Mouse (Mus musculus) liver, postnatal 0 days (tissue): ENCODE data around the gene Prss16. TPM values are rescaled to one million over a fixed set of nuclear protein-coding genes. Genes with fewer than 3 reads are reported as not detected.

ENCODE experiments used
- ATAC-seq: fragments of 200-750 bp; cut with Nextera tagmentation; 2 replicates; pipeline ENCODE4 v1.8.0; 2017; ENCODE audit warnings: mild to moderate bottlenecking, moderate library complexity
- DNase-seq: peaks from one replicate; pipeline ENCODE4 v3.0.0-alpha.2; 2016
- H3K27ac ChIP-seq: fragments of 300-500 bp; sonication (generic); 2 replicates; pipeline ENCODE4 v1.5.1; 2014; ENCODE audit warnings: antibody characterized with exemption, moderate library complexity, mild to moderate bottlenecking, low read depth
- H3K27me3 ChIP-seq: fragments of 300-500 bp; sonication (generic); 2 replicates; pipeline ENCODE4 v1.6.1; 2014; ENCODE audit warnings: low read length, control low read depth, mixed read lengths; ENCODE audit not compliant: insufficient read depth
- H3K36me3 ChIP-seq: fragments of 300-500 bp; sonication (generic); replicated peaks from 2 replicates; pipeline ENCODE4 v1.6.1; 2014; ENCODE audit warnings: mild to moderate bottlenecking, control low read depth, low read length, moderate library complexity, mixed read lengths; ENCODE audit not compliant: insufficient read depth
- H3K4me1 ChIP-seq: fragments of 300-500 bp; sonication (generic); 2 replicates; pipeline ENCODE4 v1.6.1; 2014; ENCODE audit warnings: antibody characterized with exemption, mild to moderate bottlenecking, control low read depth; ENCODE audit not compliant: insufficient read depth
- H3K4me2 ChIP-seq: fragments of 300-500 bp; sonication (generic); 2 replicates; pipeline ENCODE4 v1.6.1; 2014; ENCODE audit warnings: low read depth, mild to moderate bottlenecking, low read length, moderate library complexity, mixed read lengths
- H3K4me3 ChIP-seq: fragments of 300-500 bp; sonication (generic); 2 replicates; pipeline ENCODE4 v1.5.1; 2014; ENCODE audit warnings: low read depth, low read length
- H3K9ac ChIP-seq: fragments of 300-500 bp; sonication (generic); replicated peaks from 2 replicates; pipeline ENCODE4 v1.6.1; 2014; ENCODE audit warnings: mild to moderate bottlenecking, moderate library complexity
- H3K9me3 ChIP-seq: fragments of 300-500 bp; sonication (generic); 2 replicates; pipeline ENCODE4 v1.6.1; 2016; ENCODE audit warnings: mild to moderate bottlenecking, control low read depth, low read length, mixed read lengths
- CTCF ChIP-seq: sonication (generic); IDR thresholded peaks from 2 replicates; pipeline ENCODE4 v1.5.1; 2016; ENCODE audit warnings: antibody characterized with exemption, low read depth
- EP300 ChIP-seq: IDR thresholded peaks from 2 replicates; pipeline ENCODE4 v1.6.1; 2016; ENCODE audit warnings: antibody characterized with exemption, low read depth, mild to moderate bottlenecking
- WGBS: fragments of 180-500 bp; shearing (Covaris S2); extraction: QIAGEN DNeasy Blood & Tissue Kit; methylation state at CpG from one replicate; pipeline ENCODE4 v1.1.7; 2014; ENCODE audit not compliant: insufficient replicate concordance; 5-methylcytosine and 5-hydroxymethylcytosine counted together
- polyA plus RNA-seq: library from polyadenylated mRNA; unstranded; fragments of >200 nt; fragmentation: Nextera tagmentation; extraction: Ambion mirVana; gene quantifications from 2 replicates; pipeline ENCODE4 v1.2.1, GENCODE M21; 2015

Gene Prss16
- polyA plus RNA-seq, 1 experiment from 2014 or later = 0.92 TPM

DNA sequence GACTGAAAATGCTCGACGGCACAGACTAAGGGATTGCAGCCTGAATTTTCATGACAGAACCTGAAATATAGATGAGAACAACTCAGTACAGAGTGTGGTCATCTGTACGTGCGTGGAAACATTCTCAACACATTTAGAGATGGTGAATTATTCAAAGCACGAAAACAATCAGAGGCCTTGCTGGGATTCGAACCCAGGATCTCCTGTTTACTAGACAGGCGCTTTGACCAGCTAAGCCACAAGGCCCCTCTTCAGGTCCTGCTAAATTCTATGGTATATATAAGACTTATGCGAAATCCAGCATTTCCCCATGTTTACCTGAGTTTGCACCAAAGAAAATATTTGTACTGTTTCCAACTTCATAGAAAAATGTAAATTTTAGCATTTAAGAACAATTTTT is 20.4 kb upstream of the Prss16 start:
- WGBS = 54% methylated on average over 8 of the region's 8 CpGs
- no peak for DNase-seq
- Histone ChIP-seq H3K27me3 (no peaks in the 10 kb centered on the region), H3K9me3 (no peaks in the 10 kb centered on the region), H3K9ac (no peak overlapping the region), H3K4me1 (peaks cover 12% of the 10 kb centered on the region), H3K27ac (no peak overlapping the region), H3K4me3 (no peak overlapping the region), H3K4me2 (no peak overlapping the region), H3K36me3 (no peaks in the 10 kb centered on the region)
- ATAC-seq = no peak
- TF ChIP-seq EP300 = no peak
- no peak for TF ChIP-seq CTCF

- H3K9me3 ChIP-seq = no peaks in the 10 kb centered on the region
- no peaks in the 10 kb centered on the region for H3K36me3 ChIP-seq
- TF ChIP-seq CTCF (peak; percentile 99), EP300 (no peak)
- under 1% methylated on average over 40 of the region's 40 CpGs for WGBS
- H3K4me2 ChIP-seq = peak overlapping the region; percentile 77
- DNase-seq = peak; percentile 96
- peak overlapping the region; percentile 71 for H3K9ac ChIP-seq
- peak overlapping the region; percentile 85 for H3K27ac ChIP-seq
- peaks cover 6% of the 10 kb centered on the region for H3K4me1 ChIP-seq
- H3K4me3 ChIP-seq = peak overlapping the region; percentile 59
- H3K27me3 ChIP-seq = no peaks in the 10 kb centered on the region
- peak; percentile 87 for ATAC-seq
Measured at GRCm38 (mm10) chr13:22028673-22029460, 19.3 kb upstream of the Prss16 start.

GRCm38 (mm10) chr13:22026058-22027031 is 16.8 kb upstream of the Prss16 start:
- Histone ChIP-seq H3K36me3 (no peaks in the 10 kb centered on the region), H3K27me3 (no peaks in the 10 kb centered on the region), H3K9me3 (no peaks in the 10 kb centered on the region), H3K4me3 (peak overlapping the region; percentile 62), H3K9ac (peak overlapping the region; percentile 72), H3K4me2 (peak overlapping the region; percentile 73), H3K27ac (peak overlapping the region; percentile 66), H3K4me1 (peaks cover 7% of the 10 kb centered on the region)
- ATAC-seq (peak; percentile 50), DNase-seq (peak; percentile 91)
- TF ChIP-seq CTCF (no peak), EP300 (peak; percentile 77)
- 1% methylated on average over 35 of the region's 35 CpGs for WGBS

DNA sequence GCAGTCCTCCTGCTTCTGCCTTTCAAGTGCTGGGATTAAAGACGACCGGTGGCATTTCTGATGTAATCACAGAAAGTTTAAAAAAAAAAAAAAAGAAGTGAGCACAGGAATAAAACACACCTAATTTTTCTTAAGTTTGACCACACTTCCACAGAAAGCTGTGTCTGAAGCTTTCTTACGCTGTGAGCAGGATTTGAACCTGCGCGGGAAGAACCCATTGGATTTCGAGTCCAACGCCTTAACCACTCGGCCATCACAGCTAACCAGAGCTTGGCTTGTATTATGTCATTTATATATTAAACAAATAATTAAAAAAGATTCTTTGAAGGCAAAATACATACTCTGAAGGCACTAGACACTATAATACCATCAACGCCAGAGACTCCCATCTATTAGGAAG is 12.7 kb upstream of the Prss16 start:
- no peaks in the 10 kb centered on the region for H3K36me3 ChIP-seq
- H3K4me3 ChIP-seq = peak overlapping the region; percentile 59
- TF ChIP-seq EP300 (peak; percentile 62), CTCF (no peak)
- peak; percentile 88 for DNase-seq
- peak; percentile 72 for ATAC-seq
- peak overlapping the region; percentile 81 for H3K4me2 ChIP-seq
- H3K9me3 ChIP-seq = no peaks in the 10 kb centered on the region
- WGBS = under 1% methylated on average over 9 of the region's 9 CpGs
- peak overlapping the region; percentile 65 for H3K9ac ChIP-seq
- H3K4me1 ChIP-seq = peaks cover 7% of the 10 kb centered on the region
- H3K27me3 ChIP-seq = no peaks in the 10 kb centered on the region
- peak overlapping the region; percentile 74 for H3K27ac ChIP-seq

DNA sequence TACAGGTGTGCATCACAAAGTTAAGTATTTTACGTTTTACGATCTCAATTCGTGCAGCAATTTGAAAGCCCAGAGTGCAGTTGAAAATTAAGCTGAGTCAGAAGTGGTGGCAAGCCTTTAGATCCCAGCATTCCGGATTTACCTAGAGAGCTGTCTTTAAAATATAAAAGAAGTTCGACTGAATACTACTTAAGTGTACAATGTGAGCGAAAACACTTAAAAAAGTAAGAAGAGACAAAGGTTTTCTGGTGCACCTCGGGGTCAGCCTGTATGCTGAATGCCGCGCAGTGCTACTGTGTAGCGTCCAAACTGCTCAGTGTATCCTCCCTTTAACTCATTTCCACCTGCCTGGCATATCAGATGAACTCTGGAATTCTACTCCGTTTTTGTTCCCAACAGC is 12.0 kb upstream of the Prss16 start:
- Histone ChIP-seq H3K4me2 (peak overlapping the region; percentile 81), H3K27ac (peak overlapping the region; percentile 74), H3K9me3 (no peaks in the 10 kb centered on the region), H3K4me1 (peaks cover 7% of the 10 kb centered on the region), H3K36me3 (no peaks in the 10 kb centered on the region), H3K27me3 (no peaks in the 10 kb centered on the region), H3K4me3 (peak overlapping the region; percentile 59), H3K9ac (peak overlapping the region; percentile 65)
- WGBS = 0% methylated on average over 11 of the region's 11 CpGs
- ATAC-seq = peak; percentile 38
- TF ChIP-seq CTCF = no peak
- no peak for TF ChIP-seq EP300
- no peak for DNase-seq

DNA sequence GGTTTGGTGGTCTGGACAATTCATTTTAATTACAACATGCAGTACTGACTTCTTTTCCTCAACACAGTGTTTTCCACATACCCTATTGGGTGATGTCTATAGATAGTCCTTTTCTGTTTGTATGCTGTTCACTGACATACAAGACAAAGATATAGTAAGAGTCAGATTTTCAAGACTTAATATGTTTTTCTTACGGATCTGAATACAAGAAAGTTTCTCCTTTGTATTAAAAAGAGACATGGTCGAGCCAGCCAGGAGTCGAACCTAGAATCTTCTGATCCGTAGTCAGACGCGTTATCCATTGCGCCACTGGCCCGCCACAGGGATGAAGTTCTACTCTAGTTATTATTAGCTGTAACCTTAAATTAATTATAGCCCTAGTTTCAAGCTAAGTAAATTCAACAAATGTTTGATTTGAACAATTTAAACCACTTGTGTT is 11.4 kb upstream of the Prss16 start:
- Histone ChIP-seq H3K4me3 (peak overlapping the region; percentile 59), H3K4me1 (peaks cover 4% of the 10 kb centered on the region), H3K9ac (peak overlapping the region; percentile 65), H3K27me3 (no peaks in the 10 kb centered on the region), H3K9me3 (no peaks in the 10 kb centered on the region), H3K27ac (peak overlapping the region; percentile 74), H3K4me2 (peak overlapping the region; percentile 81), H3K36me3 (no peaks in the 10 kb centered on the region)
- ATAC-seq (peak; percentile 75), DNase-seq (peak; percentile 78)
- WGBS = under 1% methylated on average over 8 of the region's 8 CpGs
- TF ChIP-seq EP300 (peak; percentile 20; the same call in 1 of the 2 replicates), CTCF (no peak)
